Mouse (Mus musculus) kidney, adult 2 months (tissue): Measurements from ENCODE around the gene Mgmt. TPM values are rescaled to one million over a fixed set of nuclear protein-coding genes. Genes with fewer than 3 reads are reported as not detected.

Experiments
- DNase-seq: peaks from one replicate; pipeline ENCODE4 v3.0.0; 2021
- H3K27ac ChIP-seq: fragments of 200-500 bp; 2 replicates; pipeline ENCODE4 v1.5.1; 2012; ENCODE audit warnings: low read depth, low read length, control low read depth, inconsistent platforms; ENCODE audit not compliant: insufficient read depth
- H3K27me3 ChIP-seq: fragments of 200-500 bp; replicated peaks from 2 replicates; pipeline ENCODE4 v1.6.1; 2012; ENCODE audit warnings: mild to moderate bottlenecking, moderate library complexity, low read length, inconsistent platforms; ENCODE audit not compliant: control insufficient read depth, insufficient read depth
- H3K36me3 ChIP-seq: fragments of 200-500 bp; 2 replicates; pipeline ENCODE4 v1.6.1; 2012; ENCODE audit warnings: mild to moderate bottlenecking, moderate library complexity, low read length, inconsistent platforms; ENCODE audit not compliant: control insufficient read depth, insufficient read depth
- H3K4me1 ChIP-seq: fragments of 200-500 bp; 2 replicates; pipeline ENCODE4 v1.6.1; 2011; ENCODE audit warnings: low read length; ENCODE audit not compliant: control insufficient read depth, insufficient read depth
- H3K4me3 ChIP-seq: fragments of 200-500 bp; 2 replicates; pipeline ENCODE4 v1.5.1; 2011; ENCODE audit warnings: mild to moderate bottlenecking, low read depth, low read length, control low read depth; ENCODE audit not compliant: insufficient read depth
- CTCF ChIP-seq: fragments of 200-500 bp; conservative IDR thresholded peaks from 2 replicates; pipeline ENCODE4 v1.5.1; 2011; ENCODE audit warnings: low read depth, mild to moderate bottlenecking, control low read depth, low read length, moderate library complexity, mixed read lengths; ENCODE audit not compliant: insufficient read depth, insufficient read length
- POLR2A ChIP-seq: fragments of 200-500 bp; IDR thresholded peaks from one replicate; pipeline ENCODE4 v1.6.1; 2011; ENCODE audit warnings: low read depth, low read length, control low read depth
- WGBS: fragments of 180-500 bp; shearing (Covaris S2); methylation state at CpG from one replicate; pipeline ENCODE4 v1.1.7; 2018; 5-methylcytosine and 5-hydroxymethylcytosine counted together
- polyA plus RNA-seq: library from polyadenylated mRNA; depleted of rRNA; stranded (reverse); fragments of >200 nt; gene quantifications from 2 replicates; pipeline ENCODE4 v1.2.3, GENCODE M21; 2012

The Mgmt gene
- polyA plus RNA-seq, 1 experiment: 5.1 TPM

DNA sequence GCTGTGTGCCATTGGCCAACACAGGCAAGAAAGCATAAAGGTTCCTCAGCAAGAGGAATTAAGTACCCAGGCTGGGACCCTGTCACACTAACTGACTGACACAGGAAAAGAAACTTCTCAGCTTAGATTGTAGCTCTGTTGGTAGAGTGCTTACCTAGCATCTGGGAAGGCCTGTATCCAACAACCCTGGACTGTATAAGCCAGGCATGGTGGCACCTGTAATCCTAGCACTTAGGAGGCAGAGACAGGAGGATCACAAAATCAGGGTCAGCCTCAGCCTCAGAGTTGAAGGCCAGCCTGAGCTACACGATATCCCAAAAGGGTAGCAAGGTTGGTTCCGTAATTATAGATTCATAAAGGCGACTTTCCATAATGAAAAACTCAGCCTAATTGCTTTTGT, 140.6 kb downstream of the Mgmt start:
- 95% methylated on average over 3 of the region's 3 CpGs for WGBS
- H3K36me3 ChIP-seq: no peaks in the 10 kb centered on the region
- H3K27ac ChIP-seq: no peak overlapping the region
- DNase-seq: no peak
- no peak overlapping the region for H3K4me3 ChIP-seq
- no peaks in the 10 kb centered on the region for H3K27me3 ChIP-seq
- TF ChIP-seq POLR2A: no peak
- TF ChIP-seq CTCF: no peak
- no peaks in the 10 kb centered on the region for H3K4me1 ChIP-seq

DNA sequence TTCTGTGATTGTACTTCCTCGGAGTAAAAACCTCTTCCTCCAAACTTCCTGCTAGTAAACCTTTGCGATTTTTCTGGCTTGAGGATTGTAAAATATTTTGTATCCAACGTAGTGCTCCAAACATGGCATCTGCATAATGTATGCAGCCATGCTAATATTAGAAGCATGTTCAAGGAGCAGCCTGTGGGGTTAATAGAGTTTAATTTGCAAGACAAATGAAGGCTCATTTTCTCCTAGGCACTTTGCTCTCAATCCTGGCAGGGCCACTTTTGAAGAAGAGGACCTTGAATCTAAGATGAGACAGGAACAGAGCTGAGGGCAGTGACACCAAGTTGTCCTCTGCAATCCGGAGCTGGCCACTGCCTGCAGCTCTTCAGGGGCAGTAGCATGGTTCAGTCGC, 141.5 kb downstream of the Mgmt start:
- Histone ChIP-seq H3K4me1 (no peaks in the 10 kb centered on the region), H3K36me3 (no peaks in the 10 kb centered on the region), H3K27ac (no peak overlapping the region), H3K27me3 (no peaks in the 10 kb centered on the region), H3K4me3 (no peak overlapping the region)
- TF ChIP-seq CTCF: no peak
- WGBS: 56% methylated on average over 5 of the region's 5 CpGs
- DNase-seq: no peak

DNA sequence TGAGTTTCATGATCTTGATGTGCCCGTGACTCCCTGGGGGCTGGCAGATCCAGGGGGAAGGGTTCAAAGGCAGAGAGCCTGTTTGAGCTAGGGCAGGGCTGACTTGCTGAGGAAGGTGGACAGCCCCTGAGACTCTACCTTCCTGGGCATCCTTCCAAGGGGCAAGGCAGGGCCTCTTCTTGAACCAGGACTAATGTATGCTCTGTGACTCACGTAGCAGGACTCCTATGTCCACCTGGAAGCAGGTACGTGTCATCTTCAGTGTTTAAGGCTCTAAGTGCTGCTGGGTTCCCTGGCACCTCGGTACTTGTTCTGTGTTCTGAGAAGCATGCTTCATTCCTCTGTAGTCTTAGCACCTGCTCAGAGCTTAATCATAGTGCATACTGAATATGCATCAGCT, 143.1 kb downstream of the Mgmt start:
- no peak overlapping the region for H3K4me3 ChIP-seq
- TF ChIP-seq POLR2A (no peak), CTCF (no peak)
- 77% methylated on average over 4 of the region's 4 CpGs for WGBS
- no peak overlapping the region for H3K27ac ChIP-seq
- DNase-seq: no peak
- H3K36me3 ChIP-seq: no peaks in the 10 kb centered on the region
- no peaks in the 10 kb centered on the region for H3K4me1 ChIP-seq
- no peaks in the 10 kb centered on the region for H3K27me3 ChIP-seq

DNA sequence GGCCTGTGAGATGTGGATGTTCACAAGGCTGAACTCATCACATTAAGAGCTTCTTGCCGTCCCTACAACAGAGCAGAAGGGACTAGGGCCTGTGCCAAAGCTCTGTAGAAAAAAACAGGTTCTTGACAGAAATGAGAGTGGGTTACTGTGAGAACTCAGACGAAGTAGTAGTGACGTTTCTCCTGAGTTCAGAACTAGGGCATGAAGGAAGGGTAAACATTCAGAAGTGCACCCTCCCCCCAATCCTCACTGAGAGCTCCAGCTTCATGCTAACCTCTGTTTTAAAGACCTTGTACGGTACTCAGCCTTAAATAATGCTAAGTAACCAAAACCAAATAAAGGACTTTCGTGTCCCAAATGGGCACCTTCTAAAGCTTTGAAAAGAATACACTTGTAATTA, 143.5 kb downstream of the Mgmt start:
- no peak for DNase-seq
- 77% methylated on average over 5 of the region's 5 CpGs for WGBS
- H3K4me3 ChIP-seq: no peak overlapping the region
- TF ChIP-seq CTCF (no peak), POLR2A (no peak)
- H3K27me3 ChIP-seq: no peaks in the 10 kb centered on the region
- no peak overlapping the region for H3K27ac ChIP-seq
- H3K4me1 ChIP-seq: no peaks in the 10 kb centered on the region
- H3K36me3 ChIP-seq: no peaks in the 10 kb centered on the region

DNA sequence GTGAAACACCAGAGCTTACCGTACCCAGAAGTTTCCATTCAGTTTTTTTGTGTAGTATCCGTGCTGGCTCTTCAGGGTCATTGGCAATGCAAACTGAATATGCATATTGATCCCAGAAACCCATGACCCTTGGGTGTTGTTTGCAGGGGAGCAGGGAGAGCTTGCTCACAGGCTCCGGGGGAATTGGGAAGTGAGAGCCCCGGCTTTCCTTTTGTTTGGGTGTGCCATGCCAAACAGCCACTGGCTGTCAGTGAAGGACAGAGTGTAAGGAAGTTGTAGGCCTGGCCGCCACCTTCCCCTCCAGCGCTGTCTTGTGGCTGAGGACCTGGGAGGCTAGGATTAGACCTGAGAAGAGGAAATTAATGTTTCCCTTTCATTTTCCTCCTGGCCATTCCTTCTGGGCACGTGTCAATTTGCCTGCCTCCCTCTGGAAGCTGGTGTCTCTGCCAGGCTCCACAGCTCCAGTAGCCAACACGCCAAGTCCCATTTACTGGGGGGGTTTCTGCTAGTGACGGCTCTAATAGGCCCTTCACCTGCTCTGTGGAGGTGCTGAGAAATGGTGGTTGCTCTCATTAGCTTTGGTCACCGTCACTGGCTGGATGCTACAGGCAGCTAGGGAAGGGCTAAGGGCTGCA, 144.0 kb downstream of the Mgmt start:
- DNase-seq: no peak
- Histone ChIP-seq H3K4me1 (no peaks in the 10 kb centered on the region), H3K27ac (no peak overlapping the region), H3K36me3 (no peaks in the 10 kb centered on the region), H3K27me3 (no peaks in the 10 kb centered on the region), H3K4me3 (no peak overlapping the region)
- no peak for TF ChIP-seq CTCF
- TF ChIP-seq POLR2A: no peak
- WGBS: 73% methylated on average over 10 of the region's 10 CpGs

DNA sequence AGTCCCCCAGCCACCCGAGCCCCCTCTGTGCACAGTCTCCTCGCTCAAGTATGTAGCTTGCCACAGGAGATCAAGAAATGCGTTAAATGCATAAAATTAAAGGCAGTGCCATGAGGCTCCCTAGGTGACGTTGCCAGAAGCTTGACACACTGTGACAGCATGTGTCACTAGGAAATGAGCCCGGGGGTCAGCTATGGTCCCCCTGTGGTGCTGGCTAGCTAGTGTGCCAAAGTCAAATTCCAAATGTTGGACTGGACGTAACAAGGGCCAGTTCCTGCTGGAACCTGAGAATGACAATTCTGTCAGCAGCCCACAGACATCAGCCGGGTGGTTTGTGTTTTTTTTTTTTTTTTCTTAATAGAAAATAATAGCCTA, 144.5 kb downstream of the Mgmt start:
- H3K36me3 ChIP-seq: no peaks in the 10 kb centered on the region
- DNase-seq: no peak
- H3K4me3 ChIP-seq: no peak overlapping the region
- no peaks in the 10 kb centered on the region for H3K4me1 ChIP-seq
- H3K27me3 ChIP-seq: no peaks in the 10 kb centered on the region
- 83% methylated on average over 7 of the region's 7 CpGs for WGBS
- H3K27ac ChIP-seq: no peak overlapping the region
- TF ChIP-seq CTCF (no peak), POLR2A (no peak)

DNA sequence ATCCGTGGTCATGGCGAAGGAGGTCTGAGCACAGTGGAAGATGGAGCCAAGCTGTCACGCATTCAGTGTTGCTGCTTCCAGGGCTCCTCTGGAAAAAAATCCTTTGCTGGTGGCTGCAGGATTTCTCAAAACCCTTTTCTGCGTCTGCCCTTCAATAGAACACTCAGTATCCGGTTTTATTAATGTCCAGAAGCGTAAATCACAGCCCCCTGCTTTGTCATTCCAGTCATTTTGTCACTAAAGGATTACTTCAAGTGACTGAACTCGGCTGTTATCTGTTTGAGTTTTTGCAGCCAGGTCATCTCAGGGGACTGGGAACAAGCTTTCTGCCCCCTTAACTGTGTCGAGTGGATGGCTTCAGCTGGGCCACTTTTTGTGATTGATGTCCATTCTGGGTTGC, 146.2 kb downstream of the Mgmt start:
- Histone ChIP-seq H3K27me3 (no peaks in the 10 kb centered on the region), H3K4me3 (no peak overlapping the region), H3K4me1 (no peaks in the 10 kb centered on the region), H3K36me3 (no peaks in the 10 kb centered on the region), H3K27ac (no peak overlapping the region)
- TF ChIP-seq CTCF: no peak
- no peak for TF ChIP-seq POLR2A
- 51% methylated on average over 8 of the region's 8 CpGs for WGBS
- DNase-seq: peak; percentile 8
